Comparison of ENCODE assay signal across 8 mouse cellular contexts in the genomic region with DNA sequence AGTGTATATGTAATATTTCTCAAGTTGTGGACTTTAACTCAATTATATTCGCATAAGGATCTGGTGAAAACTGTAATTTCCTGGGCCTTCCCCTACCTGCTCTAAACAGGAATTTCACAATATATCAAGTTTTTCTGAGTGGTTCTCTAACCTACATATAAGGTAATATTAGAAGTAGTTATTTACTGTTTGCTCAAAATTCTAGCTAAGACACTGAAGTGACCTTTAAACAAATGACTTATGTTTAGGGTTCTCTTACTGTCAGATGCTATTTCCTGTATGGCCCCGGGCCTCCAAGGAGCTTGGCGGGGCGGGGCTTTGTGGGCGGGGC. TPM values are rescaled to one million over a fixed set of nuclear protein-coding genes. Genes with fewer than 3 reads are reported as not detected.
DNase-seq lines count a peak whose midpoint lies in the region; ATAC-seq lines count a peak whose summit lies in the region.

No protein-coding gene starts in this region.

- H3K36me3 ChIP-seq in lung, embryonic 15.5 days, result no peaks in the 10 kb centered on the region
- H3K36me3 ChIP-seq in forebrain, embryonic 12.5 days (replicated peaks), result no peaks in the 10 kb centered on the region
- no peaks in the 10 kb centered on the region for H3K36me3 ChIP-seq in limb, embryonic 10.5 days
- no peaks in the 10 kb centered on the region for H3K36me3 ChIP-seq in neural tube, embryonic 13.5 days

- WGBS in lung, embryonic 15.5 days, result 15% methylated on average over 5 of the region's 5 CpGs
- 16% methylated on average over 5 of the region's 5 CpGs for WGBS in forebrain, embryonic 12.5 days
- WGBS in limb, embryonic 10.5 days, result 17% methylated on average over 5 of the region's 5 CpGs
- 19% methylated on average over 5 of the region's 5 CpGs for WGBS in neural tube, embryonic 13.5 days

- H3K4me2 ChIP-seq in lung, embryonic 15.5 days, result peak overlapping the region; percentile 72
- H3K4me2 ChIP-seq in forebrain, embryonic 12.5 days, result peak overlapping the region; percentile 77
- H3K4me2 ChIP-seq in neural tube, embryonic 13.5 days, result peak overlapping the region; percentile 79

- 0 out of 2 replicates have a peak, but pooled peaks cover 5% of the 10 kb centered on the region for H3K4me1 ChIP-seq in lung, embryonic 15.5 days
- H3K4me1 ChIP-seq in forebrain, embryonic 12.5 days, result peaks cover 3% of the 10 kb centered on the region; the same call in 1 of the 2 replicates
- H3K4me1 ChIP-seq in limb, embryonic 10.5 days, result peaks cover 9% of the 10 kb centered on the region; the same call in 1 of the 2 replicates
- peaks cover 9% of the 10 kb centered on the region for H3K4me1 ChIP-seq in neural tube, embryonic 13.5 days (replicated peaks)

- no peak for DNase-seq in lung, postnatal 4 days
- DNase-seq in limb, embryonic 10.5 days (ENCODE audit: low spot score), result no peak
- DNase-seq in right cerebral cortex, postnatal 14 days, result no peak
- DNase-seq in cerebellum, adult 11 months, result no peak
- DNase-seq in adrenal gland, postnatal 25 days, result no peak

- peak overlapping the region; percentile 72 for H3K4me3 ChIP-seq in lung, embryonic 15.5 days
- peak overlapping the region; percentile 82 for H3K4me3 ChIP-seq in forebrain, embryonic 12.5 days (replicated peaks)
- peak overlapping the region; percentile 79 for H3K4me3 ChIP-seq in limb, embryonic 10.5 days
- H3K4me3 ChIP-seq in neural tube, embryonic 13.5 days, result peak overlapping the region; percentile 91

- ATAC-seq in lung, embryonic 15.5 days (ENCODE audit: borderline replicate concordance, extremely low read depth, low FRiP score, low TSS enrichment), result no peak
- no peak for ATAC-seq in forebrain, embryonic 12.5 days (ENCODE audit: low FRiP score)
- ATAC-seq in neural tube, embryonic 13.5 days (ENCODE audit: low read depth), result peak; percentile 25

- peak overlapping the region; percentile 91 for H3K27ac ChIP-seq in lung, embryonic 15.5 days
- H3K27ac ChIP-seq in forebrain, embryonic 12.5 days, result peak overlapping the region; percentile 65; the same call in 1 of the 2 replicates
- peak overlapping the region; percentile 88; the same call in 1 of the 2 replicates for H3K27ac ChIP-seq in limb, embryonic 10.5 days
- H3K27ac ChIP-seq in neural tube, embryonic 13.5 days (replicated peaks), result no peak overlapping the region; the same call in 1 of the 2 replicates

- no peaks in the 10 kb centered on the region for H3K9me3 ChIP-seq in lung, embryonic 15.5 days
- no peaks in the 10 kb centered on the region for H3K9me3 ChIP-seq in forebrain, embryonic 12.5 days
- no peaks in the 10 kb centered on the region for H3K9me3 ChIP-seq in limb, embryonic 10.5 days (replicated peaks)
- H3K9me3 ChIP-seq in neural tube, embryonic 13.5 days, result no peaks in the 10 kb centered on the region

- H3K9ac ChIP-seq in lung, embryonic 15.5 days, result peak overlapping the region; percentile 78; the same call in 1 of the 2 replicates
- 0 out of 2 replicates have a peak overlapping the region, but pooled peaks have one; percentile 83 for H3K9ac ChIP-seq in forebrain, embryonic 12.5 days
- H3K9ac ChIP-seq in neural tube, embryonic 13.5 days, result peak overlapping the region; percentile 85

- H3K27me3 ChIP-seq in lung, embryonic 15.5 days, result no peaks in the 10 kb centered on the region
- H3K27me3 ChIP-seq in forebrain, embryonic 12.5 days, result no peaks in the 10 kb centered on the region
- H3K27me3 ChIP-seq in limb, embryonic 10.5 days (ENCODE audit: low read depth, poor library complexity, severe bottlenecking), result no peaks in the 10 kb centered on the region
- no peaks in the 10 kb centered on the region for H3K27me3 ChIP-seq in neural tube, embryonic 13.5 days

RNA-seq across cellular contexts. Expression of gene Tank, which starts 14.3 kb away (rescaled TPM):
- polyA plus RNA-seq in lung, embryonic 15.5 days (2015; fragmentation: Nextera tagmentation; extraction: Ambion mirVana), result 32.4 and 32.6 TPM in 2 replicates
- polyA plus RNA-seq in forebrain, embryonic 12.5 days (2016; fragmentation: Nextera tagmentation; extraction: Ambion mirVana), result 27.9 and 31.0 TPM in 2 replicates
- polyA plus RNA-seq in limb, embryonic 10.5 days (2016; fragmentation: Nextera tagmentation; extraction: Ambion mirVana), result 23.2 and 24.1 TPM in 2 replicates
- 25.7 and 26.8 TPM in 2 replicates for polyA plus RNA-seq in neural tube, embryonic 13.5 days (2015; fragmentation: Nextera tagmentation; extraction: Ambion mirVana)
- total RNA-seq in adrenal gland, postnatal 25 days (2021), result 46.7 and 56.3 TPM in 2 replicates
